Mouse (Mus musculus) liver, embryonic 14.5 days (tissue): ENCODE data around the gene Vav2. TPM values are rescaled to one million over a fixed set of nuclear protein-coding genes. Genes with fewer than 3 reads are reported as not detected.
A peak's percentile ranks its signal among the peaks of the same experiment; 100 is the strongest.

Experiments used
- ATAC-seq: fragments of 200-750 bp; cut with Nextera tagmentation; 2 replicates; pipeline ENCODE4 v1.8.0; 2017; ENCODE audit warnings: moderate number of reproducible peaks, mild to moderate bottlenecking, moderate library complexity; ENCODE audit not compliant: insufficient read depth
- DNase-seq, 3 experiments: peaks; one replicate each; pipeline ENCODE4 v3.0.0-alpha.2; 2012 to 2013; ENCODE audit warnings: low read depth in 3 of 3, low spot score in 3 of 3
- H3K27ac ChIP-seq: fragments of 300-500 bp; sonication (generic); 2 replicates; pipeline ENCODE4 v1.5.1; 2014; ENCODE audit warnings: moderate library complexity, mild to moderate bottlenecking, control low read depth, inconsistent platforms
- H3K27me3 ChIP-seq: fragments of 300-500 bp; sonication (generic); 2 replicates; pipeline ENCODE4 v1.6.1; 2014; ENCODE audit warnings: mild to moderate bottlenecking, low read length, moderate library complexity; ENCODE audit not compliant: control insufficient read depth, insufficient read depth
- H3K36me3 ChIP-seq: fragments of 300-500 bp; sonication (generic); replicated peaks from 2 replicates; pipeline ENCODE4 v1.6.1; 2014; ENCODE audit warnings: low read depth; ENCODE audit not compliant: control insufficient read depth, insufficient read depth
- H3K4me1 ChIP-seq, 2 experiments: fragments of 200-500 bp in 1 of 2; fragments of 300-500 bp in 1 of 2; sonication (generic) in 1 of 2; replicated peaks; 2 replicates each; pipeline ENCODE4 v1.6.1; 2012 to 2014; ENCODE audit warnings: antibody characterized with exemption in 1 of 2, inconsistent platforms in 1 of 2, low read length in 1 of 2; ENCODE audit not compliant: control insufficient read depth in 2 of 2, insufficient read depth in 2 of 2
- H3K4me2 ChIP-seq: fragments of 300-500 bp; sonication (generic); 2 replicates; pipeline ENCODE4 v1.6.1; 2014; ENCODE audit warnings: low read depth, mild to moderate bottlenecking, control low read depth, moderate library complexity
- H3K4me3 ChIP-seq, 2 experiments: fragments of 200-500 bp in 1 of 2; fragments of 300-500 bp in 1 of 2; sonication (generic) in 1 of 2; 2 replicates each; pipeline ENCODE4 v1.5.1; 2012 to 2014; ENCODE audit warnings: low read depth in 2 of 2, low read length in 2 of 2, mild to moderate bottlenecking in 2 of 2, control low read depth in 1 of 2, inconsistent platforms in 1 of 2, moderate library complexity in 1 of 2; ENCODE audit not compliant: insufficient read depth in 1 of 2
- H3K9ac ChIP-seq: fragments of 300-500 bp; sonication (generic); replicated peaks from 2 replicates; pipeline ENCODE4 v1.6.1; 2014; ENCODE audit warnings: mild to moderate bottlenecking, control low read depth, moderate library complexity
- H3K9me3 ChIP-seq: fragments of 300-500 bp; sonication (generic); 2 replicates; pipeline ENCODE4 v1.6.1; 2016; ENCODE audit warnings: low read length, mixed read lengths; ENCODE audit not compliant: control insufficient read depth
- CTCF ChIP-seq: IDR thresholded peaks from 2 replicates; pipeline ENCODE4 v1.5.1; 2016; ENCODE audit warnings: antibody characterized with exemption, low read depth, control low read depth
- EP300 ChIP-seq: IDR thresholded peaks from 2 replicates; pipeline ENCODE4 v1.6.1; 2016; ENCODE audit warnings: antibody characterized with exemption, low read depth
- WGBS: fragments of 180-500 bp; shearing (Covaris S2); extraction: QIAGEN DNeasy Blood & Tissue Kit; methylation state at CpG from one replicate; pipeline ENCODE4 v1.1.7; 2014; ENCODE audit not compliant: insufficient replicate concordance; 5-methylcytosine and 5-hydroxymethylcytosine counted together
- polyA plus RNA-seq, 2 experiments: library from polyadenylated mRNA; depleted of rRNA in 1 of 2; stranded (reverse) in 1 of 2; unstranded in 1 of 2; fragments of >200 nt; fragmentation: Nextera tagmentation in 1 of 2; extraction: Ambion mirVana in 1 of 2; gene quantifications; 2 replicates each; pipeline versions ENCODE4 v1.2.1 to v1.2.3; 2012 to 2014

Vav2 gene
- polyA plus RNA-seq, 2 experiments = 2.8 to 5.8 TPM

DNA sequence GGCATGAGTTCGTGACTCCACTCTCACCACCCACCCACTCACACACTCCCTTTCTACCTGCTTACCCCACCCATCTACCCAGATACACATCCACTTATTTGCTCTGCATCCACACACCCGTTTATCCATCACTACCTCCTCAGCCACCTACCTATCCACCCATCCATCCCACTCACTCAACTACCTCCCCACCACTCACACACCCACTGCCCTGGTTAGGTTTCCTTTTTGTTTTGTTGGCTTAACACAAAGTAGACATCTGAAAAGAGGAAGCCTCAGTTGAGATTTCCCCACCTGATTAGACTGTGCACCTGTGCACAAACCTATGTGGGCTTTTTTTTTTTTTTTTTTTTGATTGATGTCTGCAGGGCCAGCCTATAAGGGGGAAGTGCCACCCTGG, 5.8 kb upstream of the Vav2 start:
- Histone ChIP-seq H3K27me3 (no peaks in the 10 kb centered on the region), H3K27ac (no peak overlapping the region), H3K4me1 (peaks cover 0 to 6% of the 10 kb centered on the region in 2 experiments; a peak in 1 of 4 replicates), H3K4me2 (no peak overlapping the region), H3K36me3 (no peaks in the 10 kb centered on the region), H3K9ac (no peak overlapping the region), H3K9me3 (no peaks in the 10 kb centered on the region), H3K4me3 (no peak overlapping the region)
- DNase-seq (no peak), ATAC-seq (no peak)
- TF ChIP-seq EP300 (no peak), CTCF (no peak)
- 47% methylated on average over 2 of the region's 2 CpGs for WGBS

DNA sequence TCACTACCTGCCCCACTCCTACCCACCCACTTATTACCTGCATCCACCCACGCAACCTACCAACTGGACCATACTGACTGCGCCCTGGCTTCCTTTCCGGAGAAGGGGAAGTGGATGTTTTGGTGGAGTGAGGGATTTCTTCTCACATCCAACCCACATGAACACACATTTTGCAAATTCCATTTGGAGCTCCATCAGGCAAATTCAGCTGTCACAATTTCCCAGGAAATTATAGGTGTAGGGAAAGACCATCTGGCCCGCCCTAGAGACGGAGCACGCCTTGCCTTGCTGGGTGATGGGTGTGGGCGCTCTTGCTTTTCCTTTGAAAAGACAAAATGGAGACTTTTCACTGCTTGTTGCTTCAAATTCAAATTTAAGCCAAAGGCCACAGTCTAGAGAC, 3.8 kb upstream of the Vav2 start:
- 78% methylated on average over 7 of the region's 7 CpGs for WGBS
- H3K9ac ChIP-seq = no peak overlapping the region
- H3K27me3 ChIP-seq = peaks cover 9% of the 10 kb centered on the region
- TF ChIP-seq CTCF (no peak), EP300 (no peak)
- DNase-seq (no peak), ATAC-seq (no peak)
- H3K4me3 ChIP-seq = no peak overlapping the region
- H3K9me3 ChIP-seq = no peaks in the 10 kb centered on the region
- H3K4me1 ChIP-seq = peaks cover 0 to 9% of the 10 kb centered on the region in 2 experiments; a peak in 2 of 4 replicates
- H3K27ac ChIP-seq = no peak overlapping the region
- H3K36me3 ChIP-seq = no peaks in the 10 kb centered on the region
- H3K4me2 ChIP-seq = no peak overlapping the region

DNA sequence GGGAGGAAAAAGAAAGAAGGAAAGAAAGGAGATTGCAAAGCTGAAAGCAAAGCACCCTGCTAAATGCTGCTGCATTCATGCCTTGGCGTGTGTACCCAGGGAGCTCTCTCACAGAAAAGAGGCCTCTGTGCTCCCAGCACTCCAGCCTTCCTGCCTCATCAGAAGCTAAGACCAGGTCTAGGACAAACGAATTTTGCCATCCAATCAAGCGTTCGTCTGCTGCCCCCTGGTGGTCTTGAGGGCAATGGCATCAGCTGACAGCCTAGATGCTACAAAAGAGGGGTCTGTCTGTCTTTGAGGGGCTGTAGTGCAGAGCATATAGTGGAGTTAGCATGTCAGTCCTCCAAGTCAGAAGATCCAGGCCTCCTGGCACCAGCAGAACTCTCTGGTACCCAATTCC, 1.2 kb upstream of the Vav2 start:
- H3K4me1 ChIP-seq = peaks cover 0 to 9% of the 10 kb centered on the region in 2 experiments; a peak in 2 of 4 replicates
- H3K9me3 ChIP-seq = no peaks in the 10 kb centered on the region
- peaks cover 19% of the 10 kb centered on the region for H3K27me3 ChIP-seq
- no peak overlapping the region for H3K27ac ChIP-seq
- H3K36me3 ChIP-seq = no peaks in the 10 kb centered on the region
- DNase-seq (peak; percentile 49 to 68 (median 57)), ATAC-seq (no peak)
- 0% methylated on average over 4 of the region's 4 CpGs for WGBS
- TF ChIP-seq EP300 (no peak), CTCF (peak; percentile 99)
- no peak overlapping the region for H3K4me2 ChIP-seq
- H3K4me3 ChIP-seq = no peak overlapping the region
- H3K9ac ChIP-seq = no peak overlapping the region

DNA sequence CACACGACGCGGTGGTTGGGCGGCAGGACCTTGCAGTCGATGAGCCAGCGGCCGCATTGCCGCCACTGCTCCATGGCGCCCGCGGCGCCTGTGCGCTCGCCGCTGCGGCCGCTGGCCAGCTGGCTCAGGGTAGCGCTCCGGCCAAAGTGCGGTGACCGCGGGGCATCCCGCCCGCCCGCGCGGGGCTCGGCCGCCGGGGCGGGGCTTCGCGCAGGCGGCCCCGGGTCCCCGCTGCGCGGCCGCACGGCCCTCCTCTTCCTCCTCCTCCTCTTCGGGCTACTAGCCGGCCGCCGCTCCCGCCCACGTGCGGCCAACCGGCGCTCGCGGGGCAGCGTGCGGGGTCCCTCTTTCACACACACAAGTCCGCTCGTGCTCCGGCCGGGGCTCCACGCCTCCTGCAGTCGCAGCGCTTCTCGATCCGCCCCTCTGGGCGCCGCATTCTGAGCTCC, 403 bp downstream of the Vav2 start:
- H3K4me1 ChIP-seq = peaks cover 0 to 9% of the 10 kb centered on the region in 2 experiments; a peak in 2 of 4 replicates
- H3K27ac ChIP-seq = no peak overlapping the region
- TF ChIP-seq EP300 (no peak), CTCF (no peak)
- WGBS = under 1% methylated on average over 52 of the region's 64 CpGs
- DNase-seq = no peak
- H3K9ac ChIP-seq = peak overlapping the region; percentile 49
- H3K4me2 ChIP-seq = peak overlapping the region; percentile 90
- no peaks in the 10 kb centered on the region for H3K9me3 ChIP-seq
- peak overlapping the region; percentile 65 to 66 for H3K4me3 ChIP-seq
- ATAC-seq = peak; percentile 71
- peaks cover 19% of the 10 kb centered on the region for H3K27me3 ChIP-seq
- H3K36me3 ChIP-seq = no peaks in the 10 kb centered on the region

DNA sequence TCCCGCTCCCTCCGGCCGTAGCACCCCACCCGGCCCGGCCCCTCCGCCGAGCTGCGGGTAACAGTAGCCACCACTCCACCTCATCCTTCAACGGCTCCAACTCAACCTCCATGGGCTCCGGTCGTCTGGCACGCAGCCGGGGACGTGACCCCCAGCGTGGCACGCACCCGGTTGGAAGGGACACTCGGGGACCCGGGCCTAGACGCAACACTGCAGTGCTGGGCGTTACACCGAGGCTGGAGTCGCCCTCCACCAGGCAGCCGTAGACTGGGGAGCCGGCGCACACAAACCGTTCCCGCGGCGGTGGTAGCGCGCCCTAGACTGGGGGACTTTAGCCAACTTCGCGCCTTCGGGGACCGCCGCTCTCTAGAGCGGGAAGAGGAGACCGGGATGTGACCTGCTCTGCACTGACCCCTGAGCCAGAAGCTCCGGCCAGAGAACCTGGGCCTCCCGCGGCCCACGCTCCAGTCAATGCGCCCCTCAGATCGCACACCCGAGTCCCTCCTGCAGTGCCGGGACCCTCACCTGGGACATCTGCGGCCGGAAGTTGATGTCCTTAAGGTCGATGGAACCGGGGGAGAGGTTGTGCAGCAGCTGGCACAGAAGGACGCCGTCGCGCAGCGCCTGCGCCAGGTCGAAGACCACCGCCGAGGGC, 955 bp downstream of the Vav2 start:
- peaks cover 19% of the 10 kb centered on the region for H3K27me3 ChIP-seq
- WGBS = under 1% methylated on average over 60 of the region's 60 CpGs
- peak overlapping the region; percentile 90 for H3K4me2 ChIP-seq
- DNase-seq = no peak
- H3K9me3 ChIP-seq = no peaks in the 10 kb centered on the region
- no peak for TF ChIP-seq EP300
- no peak for TF ChIP-seq CTCF
- H3K9ac ChIP-seq = peak overlapping the region; percentile 49
- peaks cover 0 to 9% of the 10 kb centered on the region in 2 experiments; a peak in 2 of 4 replicates for H3K4me1 ChIP-seq
- ATAC-seq = no peak; the same call in 1 of the 2 replicates
- no peak overlapping the region for H3K27ac ChIP-seq
- H3K4me3 ChIP-seq = peak overlapping the region; percentile 65 to 66
- H3K36me3 ChIP-seq = no peaks in the 10 kb centered on the region
